Mouse (Mus musculus) liver, embryonic 16.5 days (tissue): Measurements from ENCODE around the gene Alppl2. TPM values are rescaled to one million over a fixed set of nuclear protein-coding genes. Genes with fewer than 3 reads are reported as not detected.

ENCODE experiments used
- polyA plus RNA-seq: library from polyadenylated mRNA; unstranded; fragments of >200 nt; fragmentation: Nextera tagmentation; extraction: Ambion mirVana; gene quantifications from 2 replicates; pipeline ENCODE4 v1.2.1, GENCODE M21; 2015

The Alppl2 gene
- polyA plus RNA-seq, 1 experiment from 2014 or later = not detected

Other genes starting within 250 kb of the Alppl2 start
- gene Alpi, start 11.7 kb upstream of the Alppl2 start, polyA plus RNA-seq = 2.4 TPM in 1 of 2 replicates, not detected in the other
- not detected in 2 replicates for gene Akp3, start 35.0 kb upstream of the Alppl2 start, polyA plus RNA-seq
- 0.04 TPM in 1 of 2 replicates, not detected in the other for gene Ecel1, start 66.6 kb upstream of the Alppl2 start, polyA plus RNA-seq
- gene Prss56, start 93.4 kb upstream of the Alppl2 start, polyA plus RNA-seq = not detected in 2 replicates
- 0.07 and 0.39 TPM in 2 replicates for gene Chrnd, start 100.7 kb upstream of the Alppl2 start, polyA plus RNA-seq
- 0.18 and 0.99 TPM in 2 replicates for gene Chrng, start 114.7 kb upstream of the Alppl2 start, polyA plus RNA-seq
- 64.2 and 68.8 TPM in 2 replicates for gene Eif4e2, start 124.0 kb upstream of the Alppl2 start, polyA plus RNA-seq
- gene Efhd1, start 174.4 kb upstream of the Alppl2 start, polyA plus RNA-seq = 0.09 and 0.19 TPM in 2 replicates
- gene Gigyf2, start 237.1 kb upstream of the Alppl2 start, polyA plus RNA-seq = 17.3 and 17.9 TPM in 2 replicates